Mouse (Mus musculus): Measurements from ENCODE around the gene Cgnl1. TPM values are rescaled to one million over a fixed set of nuclear protein-coding genes. Genes with fewer than 3 reads are reported as not detected.
"Not testable (repeated sequence)": the region's sequence is repeated elsewhere in the genome, so short reads cannot be mapped to it uniquely, and the experiment has no call there.

Gene Cgnl1
- polyA plus RNA-seq, 1 experiment, result 10.4 TPM

DNA sequence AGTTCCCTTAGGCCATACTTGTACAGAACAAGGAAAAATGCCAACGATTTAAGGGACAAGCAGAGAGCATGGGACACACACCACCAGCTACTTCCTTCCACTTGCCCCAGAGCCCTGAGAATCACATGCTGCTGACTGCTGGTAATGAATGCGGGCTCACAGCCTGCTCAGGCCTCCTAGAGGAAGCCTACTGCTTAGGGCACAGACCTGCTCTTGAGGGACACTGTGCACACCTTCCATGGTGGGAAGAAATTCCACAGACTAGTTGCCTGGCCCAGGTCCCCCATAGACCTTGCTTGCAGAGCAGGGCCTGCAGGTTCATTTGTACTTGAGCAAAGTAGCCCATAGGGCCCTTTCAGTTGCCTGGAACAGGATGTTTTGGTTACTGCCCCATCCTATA is 136.5 kb downstream of the Cgnl1 start:
- no peak for DNase-seq (ENCODE audit: extremely low spot score in 1 of 2, low spot score in 1 of 2)

- DNase-seq (ENCODE audit: extremely low spot score in 1 of 2, low spot score in 1 of 2), result no peak
Measured at GRCm38 (mm10) chr9:71628921-71629320, 142.5 kb downstream of the Cgnl1 start.

GRCm38 (mm10) chr9:71628286-71628685 is 143.1 kb downstream of the Cgnl1 start:
- DNase-seq (ENCODE audit: extremely low spot score in 1 of 2, low spot score in 1 of 2), result peak in 1 of 2 experiments; percentile 28

DNA sequence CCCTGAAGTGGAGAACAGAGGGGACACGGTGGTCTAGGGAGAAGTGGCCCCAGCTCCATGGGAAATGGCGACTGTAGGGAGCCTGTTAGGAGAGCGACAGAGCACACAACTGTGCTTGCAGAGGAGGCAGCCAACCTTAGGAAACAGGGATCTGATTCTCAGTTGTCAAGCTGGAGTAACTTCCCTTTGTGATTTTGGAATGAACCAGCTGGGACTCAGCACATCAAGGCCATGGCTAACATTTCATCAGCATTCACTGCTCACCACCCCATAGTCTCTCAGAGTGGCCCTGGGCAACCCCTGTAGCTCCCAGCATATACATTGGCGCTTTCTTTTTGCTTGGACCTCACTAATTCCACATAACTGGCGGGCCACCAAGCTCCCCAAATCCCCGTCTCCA is 145.4 kb downstream of the Cgnl1 start:
- DNase-seq (ENCODE audit: extremely low spot score in 1 of 2, low spot score in 1 of 2), result no peak

- DNase-seq (ENCODE audit: extremely low spot score in 1 of 2, low spot score in 1 of 2), result peak in 1 of 2 experiments; percentile 76
Measured at GRCm38 (mm10) chr9:71624793-71625495, 146.5 kb downstream of the Cgnl1 start.

GRCm38 (mm10) chr9:71623871-71624569 is 147.4 kb downstream of the Cgnl1 start:
- DNase-seq (ENCODE audit: extremely low spot score in 1 of 2, low spot score in 1 of 2), result peak in 1 of 2 experiments; percentile 52

DNA sequence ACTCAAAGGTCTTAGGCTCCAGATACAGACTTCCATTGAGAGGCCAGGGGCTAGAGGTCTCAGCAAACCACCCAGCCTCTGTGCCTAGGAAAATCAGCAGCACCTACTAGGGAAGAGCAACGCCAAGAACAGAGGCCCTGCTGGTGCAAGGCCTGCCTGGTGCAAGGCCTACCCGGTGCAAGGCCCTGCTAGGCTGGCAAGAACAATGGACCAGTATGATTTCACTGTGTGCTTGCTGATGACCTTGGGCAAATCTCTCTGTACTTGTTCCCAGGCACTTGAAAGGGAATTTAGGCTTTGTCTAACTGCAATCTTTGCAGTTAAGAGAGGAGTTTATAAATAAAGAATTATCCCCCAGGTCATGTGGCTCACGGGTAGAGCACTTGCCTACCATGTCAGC is 148.8 kb downstream of the Cgnl1 start:
- DNase-seq (ENCODE audit: extremely low spot score in 1 of 2, low spot score in 1 of 2), result no peak

DNA sequence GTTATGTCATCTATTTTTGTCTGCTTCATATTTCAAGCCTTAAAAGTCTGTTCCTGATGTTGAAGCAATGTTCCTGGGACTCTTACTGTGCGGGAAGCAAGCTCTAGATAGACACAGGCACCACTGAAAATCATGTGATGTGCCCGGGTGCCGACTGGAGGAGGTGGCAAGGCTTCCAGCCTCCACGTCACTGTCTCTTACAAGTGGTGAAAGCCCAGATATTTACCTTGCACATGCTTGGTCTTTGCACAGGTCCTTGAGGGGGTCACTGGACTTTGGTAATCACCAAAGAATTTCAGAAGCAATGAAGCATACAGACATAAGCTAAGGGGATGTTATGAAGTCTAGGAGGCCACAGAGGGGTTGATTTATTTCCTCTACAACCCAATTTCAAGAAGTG is 149.4 kb downstream of the Cgnl1 start:
- DNase-seq (ENCODE audit: extremely low spot score in 1 of 2, low spot score in 1 of 2), result no peak

GRCm38 (mm10) chr9:71620116-71620515 is 151.3 kb downstream of the Cgnl1 start:
- DNase-seq (ENCODE audit: extremely low spot score in 1 of 2, low spot score in 1 of 2), result not testable (repeated sequence)

DNA sequence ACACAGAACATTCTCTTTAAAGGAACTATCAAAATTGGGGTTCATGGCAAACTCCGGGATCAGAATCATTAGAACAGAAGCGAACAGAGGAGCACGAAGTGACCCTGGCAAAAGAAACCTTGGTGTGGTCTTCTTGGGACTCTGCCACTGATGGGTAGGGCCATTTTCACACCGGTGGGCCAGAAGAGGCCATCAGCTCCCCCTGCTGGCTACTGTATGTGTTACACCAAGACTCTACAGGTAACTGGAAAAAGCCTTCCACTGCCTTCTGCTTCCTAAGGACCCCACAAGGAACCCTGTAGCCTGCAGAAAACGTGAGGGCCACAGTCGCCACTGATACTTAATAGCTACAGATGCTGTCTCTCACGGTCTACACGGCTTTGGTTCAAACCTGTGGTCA is 154.0 kb downstream of the Cgnl1 start:
- peak in 1 of 2 experiments; percentile 40 for DNase-seq (ENCODE audit: extremely low spot score in 1 of 2, low spot score in 1 of 2)

DNA sequence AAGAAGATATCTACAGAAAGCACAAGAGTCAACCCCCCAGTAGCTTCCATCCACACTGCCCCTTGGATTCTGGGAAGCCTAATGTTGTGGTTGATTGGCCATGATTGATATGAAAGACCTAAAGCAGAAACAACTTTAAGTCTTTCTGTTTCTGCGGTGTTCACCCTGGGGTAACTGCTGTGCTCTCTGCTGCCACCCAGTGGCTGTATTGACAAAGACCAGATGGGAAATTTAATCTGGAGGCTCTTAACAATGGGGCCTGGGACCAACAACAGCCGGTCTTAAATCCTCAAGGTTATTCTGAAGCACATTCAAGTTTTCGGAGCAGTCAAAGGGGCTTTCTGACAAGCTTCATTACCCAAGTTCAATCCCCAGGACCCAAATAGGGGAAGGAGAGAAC is 155.2 kb downstream of the Cgnl1 start:
- peak in 1 of 2 experiments; percentile 88 for DNase-seq (ENCODE audit: extremely low spot score in 1 of 2, low spot score in 1 of 2)

- DNase-seq (ENCODE audit: extremely low spot score in 1 of 2, low spot score in 1 of 2), result peak in 1 of 2 experiments; percentile 19
Measured at GRCm38 (mm10) chr9:71614643-71615042, 156.8 kb downstream of the Cgnl1 start.

GRCm38 (mm10) chr9:71612981-71613380 is 158.4 kb downstream of the Cgnl1 start:
- DNase-seq (ENCODE audit: extremely low spot score in 1 of 2, low spot score in 1 of 2), result no peak

DNA sequence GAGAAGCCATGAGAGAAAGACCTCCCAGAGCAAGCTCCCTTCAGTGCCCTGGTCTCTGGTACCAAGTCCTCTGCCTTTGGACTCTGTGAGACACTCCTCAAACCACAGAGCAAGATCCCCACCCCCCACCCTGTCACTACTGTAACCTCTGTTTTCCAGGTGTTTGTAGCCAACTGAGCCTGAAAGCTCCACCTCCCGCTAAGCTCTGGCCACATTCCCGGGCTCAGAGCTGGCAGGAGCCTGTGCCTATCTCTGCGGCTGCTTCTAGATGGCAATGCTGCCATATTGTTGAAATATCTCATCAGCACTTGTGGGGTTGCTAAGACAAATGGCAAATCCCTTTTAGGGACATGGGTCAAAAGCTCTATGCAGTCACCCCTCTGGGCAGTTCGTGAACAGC is 159.5 kb downstream of the Cgnl1 start:
- no peak for DNase-seq (ENCODE audit: extremely low spot score in 1 of 2, low spot score in 1 of 2)

DNA sequence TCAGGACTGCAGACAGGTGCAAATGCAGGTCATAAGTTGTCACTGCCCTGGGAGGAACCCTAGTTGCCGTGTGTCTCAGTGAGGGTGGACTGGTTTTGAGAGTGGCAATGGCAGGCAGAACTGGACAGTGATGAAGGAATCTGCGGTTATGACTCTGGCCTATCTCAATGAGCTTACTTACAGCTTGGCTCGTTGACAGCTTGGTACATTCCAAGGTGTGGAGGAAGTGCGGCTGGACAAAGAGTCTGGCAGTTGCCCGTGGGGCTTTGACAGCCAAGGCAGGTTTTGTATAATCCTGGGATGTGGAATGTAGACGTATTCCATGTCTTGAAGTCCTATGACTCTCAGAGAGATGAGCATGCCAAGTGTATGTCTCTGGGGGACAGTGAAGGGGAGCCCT is 162.4 kb downstream of the Cgnl1 start:
- DNase-seq (ENCODE audit: extremely low spot score in 1 of 2, low spot score in 1 of 2), result no peak

DNA sequence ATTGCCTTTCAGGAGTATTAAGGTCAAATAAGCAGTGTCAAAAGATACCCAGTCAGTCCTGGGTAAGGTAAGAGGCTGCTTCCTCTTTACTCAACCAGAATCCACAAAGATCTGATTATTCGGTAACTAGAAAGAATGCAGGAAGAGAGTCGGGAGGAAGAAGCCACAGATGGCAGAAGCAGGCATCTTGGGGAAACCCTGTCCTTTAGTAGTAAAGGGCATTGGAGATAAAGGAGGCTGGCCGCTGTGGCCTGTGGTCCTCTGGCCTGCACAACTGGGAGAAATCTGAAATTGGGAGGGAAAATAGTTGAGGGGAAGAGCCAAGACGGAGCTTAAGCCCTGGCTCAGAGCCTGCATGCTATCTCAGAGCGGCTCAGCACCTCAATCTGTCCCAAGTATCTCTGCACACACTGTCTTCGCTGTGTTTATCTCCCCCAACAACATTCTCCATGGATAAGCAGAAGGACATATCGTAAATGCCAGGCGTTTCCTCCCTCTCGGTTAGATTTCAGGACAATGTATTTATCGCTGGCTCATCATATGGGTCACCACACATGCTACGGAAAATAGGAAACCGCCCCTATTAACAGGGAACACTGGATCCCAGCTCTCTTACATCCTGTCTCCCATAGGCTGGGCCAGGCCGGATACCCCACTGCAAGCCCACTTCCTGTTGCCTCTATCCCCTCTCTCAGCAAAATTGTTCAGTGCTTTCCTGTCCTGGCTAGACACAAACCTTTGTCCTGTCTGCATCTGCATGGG is 164.9 kb downstream of the Cgnl1 start:
- no peak for DNase-seq (ENCODE audit: extremely low spot score in 1 of 2, low spot score in 1 of 2)

DNA sequence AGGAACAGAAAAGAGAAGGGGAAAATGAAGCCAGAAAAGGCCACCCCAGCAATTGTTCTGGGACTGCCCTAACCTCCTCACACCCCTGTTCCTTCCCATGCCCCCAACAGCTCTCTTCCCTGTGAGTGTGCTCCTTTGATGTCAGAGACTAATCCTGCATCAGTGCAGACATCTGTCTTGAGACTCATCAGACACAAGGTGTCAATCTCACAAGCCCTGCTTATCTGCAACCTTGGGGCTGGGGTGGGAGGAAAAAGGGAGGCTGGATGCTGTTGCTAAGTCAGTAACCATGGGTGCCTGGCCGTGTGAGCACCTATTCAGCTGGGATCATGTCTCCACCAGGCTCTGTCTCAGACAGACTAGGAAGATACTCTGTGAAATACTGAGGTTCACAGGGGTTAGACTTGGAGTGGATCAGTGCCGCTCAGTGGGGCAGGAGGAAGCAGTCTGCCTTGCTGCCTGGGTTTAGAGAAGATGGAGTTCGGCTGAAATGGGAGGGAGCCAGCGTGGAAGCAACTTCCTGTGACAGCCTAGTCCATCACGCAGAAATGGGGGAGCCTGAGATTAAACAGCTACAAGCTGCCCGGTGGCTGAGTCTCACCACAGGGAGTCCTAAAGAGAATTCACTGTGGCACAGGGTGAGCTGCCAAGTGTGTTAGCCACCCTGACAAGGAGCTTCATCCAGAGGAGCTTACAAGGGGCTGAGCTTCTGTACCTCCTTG is 166.3 kb downstream of the Cgnl1 start:
- no peak for DNase-seq (ENCODE audit: extremely low spot score in 1 of 2, low spot score in 1 of 2)

- DNase-seq (ENCODE audit: extremely low spot score in 1 of 2, low spot score in 1 of 2), result no peak
Measured at GRCm38 (mm10) chr9:71599861-71600260, 171.5 kb downstream of the Cgnl1 start.

GRCm38 (mm10) chr9:71596888-71597287 is 174.5 kb downstream of the Cgnl1 start:
- DNase-seq (ENCODE audit: extremely low spot score in 1 of 2, low spot score in 1 of 2), result no peak

GRCm38 (mm10) chr9:71592577-71593285 is 178.7 kb downstream of the Cgnl1 start:
- DNase-seq (ENCODE audit: extremely low spot score in 1 of 2, low spot score in 1 of 2), result no peak
